Mouse (Mus musculus) embryonic facial prominence, embryonic 12.5 days (tissue): ENCODE measurements around the gene Dbt. TPM values are rescaled to one million over a fixed set of nuclear protein-coding genes. Genes with fewer than 3 reads are reported as not detected.

Source experiments
- ATAC-seq: fragments of 200-750 bp; cut with Nextera tagmentation; 2 replicates; pipeline ENCODE4 v1.8.0; 2017; ENCODE audit not compliant: insufficient number of reproducible peaks, insufficient read depth, low FRiP score, low TSS enrichment
- H3K27ac ChIP-seq: fragments of 300-500 bp; sonication (generic); 2 replicates; pipeline ENCODE4 v1.5.1; 2016; ENCODE audit warnings: mild to moderate bottlenecking
- H3K27me3 ChIP-seq: fragments of 300-500 bp; sonication (generic); 2 replicates; pipeline ENCODE4 v1.6.1; 2016; ENCODE audit warnings: mild to moderate bottlenecking, moderate library complexity
- H3K36me3 ChIP-seq: fragments of 300-500 bp; sonication (generic); 2 replicates; pipeline ENCODE4 v1.6.1; 2016; ENCODE audit warnings: mild to moderate bottlenecking
- H3K4me1 ChIP-seq: fragments of 300-500 bp; sonication (generic); 2 replicates; pipeline ENCODE4 v1.6.1; 2016
- H3K4me2 ChIP-seq: fragments of 300-500 bp; sonication (generic); replicated peaks from 2 replicates; pipeline ENCODE4 v1.6.1; 2016; ENCODE audit warnings: mild to moderate bottlenecking, moderate library complexity
- H3K4me3 ChIP-seq: fragments of 300-500 bp; sonication (generic); 2 replicates; pipeline ENCODE4 v1.5.1; 2016; ENCODE audit warnings: mild to moderate bottlenecking
- H3K9ac ChIP-seq: fragments of 300-500 bp; sonication (generic); 2 replicates; pipeline ENCODE4 v1.6.1; 2016; ENCODE audit warnings: mild to moderate bottlenecking, moderate library complexity
- H3K9me3 ChIP-seq: fragments of 300-500 bp; sonication (generic); 2 replicates; pipeline ENCODE4 v1.6.1; 2016; ENCODE audit warnings: mild to moderate bottlenecking, moderate library complexity
- WGBS: fragments of 180-500 bp; shearing (Covaris S2); methylation state at CpG from one replicate; pipeline ENCODE4 v1.1.7; 2016; 5-methylcytosine and 5-hydroxymethylcytosine counted together
- polyA plus RNA-seq: library from polyadenylated mRNA; unstranded; fragments of >200 nt; fragmentation: Nextera tagmentation; extraction: Ambion mirVana; gene quantifications from 2 replicates; pipeline ENCODE4 v1.2.1, GENCODE M21; 2016

The Dbt gene
- 15.1 and 15.6 TPM in 2 replicates for polyA plus RNA-seq

DNA sequence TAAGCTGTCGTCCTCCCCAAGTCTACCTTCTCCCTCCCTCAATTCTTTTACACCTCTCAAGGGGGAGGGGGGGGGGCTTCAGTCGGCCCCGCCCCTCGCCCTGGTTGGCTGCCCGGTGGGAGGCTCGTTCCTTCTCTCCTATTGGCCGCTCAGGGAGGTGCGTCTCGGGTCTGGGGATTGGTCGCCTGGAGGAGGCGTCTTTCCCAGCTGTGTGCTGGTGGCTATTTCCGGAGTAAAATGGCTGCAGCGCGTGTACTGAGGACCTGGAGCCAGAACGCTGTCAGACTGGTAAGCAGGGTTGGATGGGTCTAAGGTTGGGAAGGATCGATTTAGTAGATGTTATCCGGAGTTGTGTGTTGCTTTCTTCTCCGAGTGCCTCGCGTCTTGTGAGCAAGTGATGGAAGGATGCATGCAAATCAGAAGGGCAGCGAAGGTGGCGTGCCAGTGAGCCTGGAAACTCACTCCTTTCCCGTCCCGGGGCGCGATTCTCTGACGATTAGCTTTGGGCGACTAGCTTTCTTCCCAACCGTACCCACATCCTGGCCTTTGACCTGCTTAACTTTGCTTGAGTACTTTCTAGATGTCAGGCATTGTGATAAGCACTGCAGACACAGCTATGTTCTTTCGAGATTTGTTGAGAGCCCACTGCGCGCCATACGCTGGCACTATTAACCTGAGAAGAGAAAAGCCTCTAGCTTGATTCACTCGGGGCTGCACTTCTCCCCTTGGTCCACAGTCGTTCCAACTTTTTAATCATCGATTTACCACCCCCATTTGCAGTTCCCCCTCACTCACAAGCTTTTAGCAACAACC lies at the start of gene Dbt:
Gene Dbt (plus strand): TSS at position 167 of the 813 bp plus-strand sequence.
- ATAC-seq: peak; percentile 94
- no peak within 1 kb of the TSS for H3K27ac ChIP-seq
- H3K36me3 ChIP-seq: peaks cover 3% of the 10 kb centered on the region; the same call in 1 of the 2 replicates
- peak within 1 kb of the TSS; percentile 69 for H3K4me3 ChIP-seq
- H3K27me3 ChIP-seq: no peaks in the 10 kb centered on the region
- WGBS: 1% methylated on average over 36 of the region's 36 CpGs
- peak within 1 kb of the TSS; percentile 74 for H3K4me2 ChIP-seq
- peak within 1 kb of the TSS; percentile 62 for H3K9ac ChIP-seq
- H3K9me3 ChIP-seq: no peaks in the 10 kb centered on the region
- peaks cover 8% of the 10 kb centered on the region for H3K4me1 ChIP-seq

DNA sequence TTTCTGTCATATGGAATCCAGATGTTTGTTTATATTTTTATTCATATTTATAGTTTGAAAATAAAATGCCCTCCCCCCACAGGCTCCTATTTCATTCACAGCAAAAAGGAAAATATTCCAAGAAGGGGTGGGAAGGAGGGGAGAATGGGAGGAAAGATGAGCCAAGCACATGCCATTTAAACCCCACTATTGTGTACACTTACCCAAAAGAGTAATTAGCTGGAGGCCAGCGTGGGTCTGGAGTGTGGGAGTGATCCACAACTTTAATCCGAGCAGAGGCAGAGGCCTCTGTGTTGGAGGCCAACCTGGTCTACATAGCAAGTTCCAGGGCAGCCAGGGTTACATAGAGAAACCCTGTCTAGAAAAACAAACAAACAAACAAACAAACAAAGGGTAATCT lies 48.6 kb upstream of the Dbt start:
- Histone ChIP-seq H3K9me3 (no peaks in the 10 kb centered on the region), H3K9ac (no peak overlapping the region), H3K4me1 (no peaks in the 10 kb centered on the region), H3K4me2 (no peak overlapping the region), H3K4me3 (no peak overlapping the region), H3K27ac (no peak overlapping the region), H3K36me3 (no peaks in the 10 kb centered on the region), H3K27me3 (no peaks in the 10 kb centered on the region)
- ATAC-seq: no peak
- 35% methylated on average over 2 of the region's 2 CpGs for WGBS

DNA sequence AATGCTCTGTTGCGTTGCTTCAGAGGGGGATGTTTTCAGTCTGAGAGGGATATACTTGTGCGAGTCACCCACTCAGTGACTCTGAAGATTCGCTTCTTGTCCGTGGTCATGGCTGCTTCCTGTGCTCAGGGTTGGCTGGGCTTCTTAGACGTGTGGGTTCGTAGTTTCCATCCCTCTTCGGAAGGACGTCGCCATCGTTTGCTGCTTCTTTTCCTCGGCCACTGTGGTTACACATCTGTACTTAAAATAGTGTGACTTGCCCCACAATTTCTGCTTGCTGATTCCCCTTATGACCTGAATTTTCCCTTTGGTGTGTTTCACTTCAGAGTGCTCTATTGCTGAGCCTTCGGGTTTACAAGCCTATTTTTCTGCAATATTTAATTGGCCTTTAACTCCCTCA lies 47.2 kb upstream of the Dbt start:
- ATAC-seq: no peak
- Histone ChIP-seq H3K9me3 (no peaks in the 10 kb centered on the region), H3K9ac (no peak overlapping the region), H3K4me3 (no peak overlapping the region), H3K36me3 (no peaks in the 10 kb centered on the region), H3K4me1 (no peaks in the 10 kb centered on the region), H3K4me2 (no peak overlapping the region), H3K27me3 (no peaks in the 10 kb centered on the region), H3K27ac (no peak overlapping the region)
- whole genome bisulfite sequencing: 88% methylated on average over 12 of the region's 12 CpGs

DNA sequence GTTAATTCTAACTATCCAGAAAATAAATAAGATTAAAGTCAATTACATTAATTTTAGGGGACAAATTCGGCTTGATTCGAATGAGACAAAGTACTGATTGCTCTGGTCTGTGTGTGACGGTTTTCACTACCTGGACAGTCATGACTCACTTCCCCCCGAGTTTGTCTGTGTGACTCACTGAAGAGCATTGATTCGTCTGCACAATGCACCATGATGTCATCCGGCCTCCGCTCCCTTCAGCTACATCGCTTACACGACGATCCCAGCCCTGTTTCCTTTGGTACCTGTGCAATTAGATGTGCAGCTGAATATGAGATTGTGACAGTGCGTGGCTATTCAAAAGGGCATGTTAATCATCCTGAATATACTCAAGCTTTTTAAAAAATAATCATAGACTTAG lies 38.3 kb upstream of the Dbt start:
- no peak overlapping the region for H3K4me3 ChIP-seq
- H3K27ac ChIP-seq: no peak overlapping the region
- no peak for ATAC-seq
- H3K9me3 ChIP-seq: no peaks in the 10 kb centered on the region
- no peaks in the 10 kb centered on the region for H3K27me3 ChIP-seq
- H3K4me2 ChIP-seq: no peak overlapping the region
- H3K9ac ChIP-seq: no peak overlapping the region
- H3K36me3 ChIP-seq: no peaks in the 10 kb centered on the region
- 0 out of 2 replicates have a peak, but pooled peaks cover 3% of the 10 kb centered on the region for H3K4me1 ChIP-seq
- 74% methylated on average over 11 of the region's 11 CpGs for WGBS

DNA sequence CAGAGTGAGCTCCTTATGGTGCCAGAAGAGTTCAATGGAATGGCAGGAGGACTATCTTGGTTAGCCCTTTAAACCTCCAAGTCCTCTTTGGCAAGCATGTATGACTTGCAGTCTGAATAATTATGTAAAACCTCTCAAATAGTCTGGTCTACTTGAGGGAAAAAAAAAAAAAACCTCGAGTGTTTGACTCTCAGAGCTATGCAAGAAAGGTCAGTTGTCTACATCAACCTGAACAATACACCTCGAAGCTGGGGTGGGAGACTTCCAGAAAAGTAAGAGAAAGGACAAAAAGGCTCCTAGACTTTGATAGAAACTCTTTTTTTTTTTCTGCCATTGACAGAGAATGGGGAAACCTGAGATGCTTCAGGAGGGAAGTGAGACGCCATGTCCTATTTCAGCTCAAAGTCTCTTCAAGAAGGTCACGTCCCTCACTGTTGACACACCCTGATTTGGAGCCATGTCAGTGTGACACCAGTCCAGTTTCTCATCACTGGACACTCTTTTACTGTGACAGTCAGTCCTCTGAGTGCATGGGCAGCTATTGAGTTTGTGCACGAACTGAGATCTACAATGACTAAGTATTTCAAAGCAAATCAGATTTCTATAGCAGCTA lies 36.1 kb upstream of the Dbt start:
- Histone ChIP-seq H3K9ac (no peak overlapping the region), H3K9me3 (no peaks in the 10 kb centered on the region), H3K36me3 (no peaks in the 10 kb centered on the region), H3K27me3 (no peaks in the 10 kb centered on the region), H3K4me3 (no peak overlapping the region), H3K27ac (no peak overlapping the region), H3K4me2 (no peak overlapping the region), H3K4me1 (0 out of 2 replicates have a peak, but pooled peaks cover 3% of the 10 kb centered on the region)
- 57% methylated on average over 5 of the region's 5 CpGs for WGBS
- no peak for ATAC-seq

DNA sequence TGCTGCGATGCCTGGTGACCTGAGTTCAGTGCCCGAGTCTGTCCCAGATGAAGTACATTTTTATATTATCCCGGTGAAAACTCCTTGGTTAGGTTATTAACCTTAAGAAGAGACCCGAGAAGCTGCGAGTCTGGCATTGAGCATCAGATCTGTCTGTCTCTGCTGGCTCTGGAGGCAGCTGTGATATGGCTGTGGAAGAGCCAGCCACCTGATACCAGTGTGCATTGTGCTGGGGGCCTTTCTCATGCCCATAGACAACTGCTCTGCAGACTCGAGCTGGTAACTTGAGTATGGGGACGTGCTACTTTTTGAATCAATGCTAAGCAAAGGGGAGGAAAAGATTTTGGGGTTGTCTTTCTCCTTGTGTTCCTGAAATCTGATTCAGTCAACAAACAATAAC lies 35.5 kb upstream of the Dbt start:
- Histone ChIP-seq H3K9ac (no peak overlapping the region), H3K27ac (no peak overlapping the region), H3K27me3 (no peaks in the 10 kb centered on the region), H3K4me3 (no peak overlapping the region), H3K4me2 (no peak overlapping the region), H3K9me3 (no peaks in the 10 kb centered on the region), H3K4me1 (0 out of 2 replicates have a peak, but pooled peaks cover 3% of the 10 kb centered on the region), H3K36me3 (no peaks in the 10 kb centered on the region)
- no peak for ATAC-seq
- 68% methylated on average over 7 of the region's 7 CpGs for WGBS

DNA sequence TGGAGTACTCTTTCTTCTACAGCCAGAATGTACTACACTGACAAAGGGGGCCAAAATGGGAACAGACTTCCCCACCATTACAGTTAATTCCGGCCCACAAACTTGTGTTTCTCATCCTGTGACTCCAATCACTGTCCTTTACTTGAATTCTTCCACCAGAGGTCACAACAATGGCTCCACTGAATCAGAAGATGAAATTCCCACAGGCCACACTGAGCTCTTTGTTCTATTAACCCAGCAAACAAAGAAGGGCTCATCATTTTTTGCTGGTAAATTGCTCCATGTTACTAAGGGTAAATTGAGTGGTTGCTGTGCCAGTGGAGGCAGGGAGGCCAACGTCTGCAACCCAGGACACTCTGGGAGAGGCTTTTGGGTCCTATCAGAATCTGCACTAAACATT lies 32.8 kb upstream of the Dbt start:
- no peak overlapping the region for H3K4me2 ChIP-seq
- no peaks in the 10 kb centered on the region for H3K36me3 ChIP-seq
- H3K4me3 ChIP-seq: no peak overlapping the region
- no peak for ATAC-seq
- H3K9me3 ChIP-seq: no peaks in the 10 kb centered on the region
- 43% methylated on average over 2 of the region's 2 CpGs for WGBS
- no peak overlapping the region for H3K9ac ChIP-seq
- no peaks in the 10 kb centered on the region for H3K27me3 ChIP-seq
- no peak overlapping the region for H3K27ac ChIP-seq
- H3K4me1 ChIP-seq: 0 out of 2 replicates have a peak, but pooled peaks cover 3% of the 10 kb centered on the region

DNA sequence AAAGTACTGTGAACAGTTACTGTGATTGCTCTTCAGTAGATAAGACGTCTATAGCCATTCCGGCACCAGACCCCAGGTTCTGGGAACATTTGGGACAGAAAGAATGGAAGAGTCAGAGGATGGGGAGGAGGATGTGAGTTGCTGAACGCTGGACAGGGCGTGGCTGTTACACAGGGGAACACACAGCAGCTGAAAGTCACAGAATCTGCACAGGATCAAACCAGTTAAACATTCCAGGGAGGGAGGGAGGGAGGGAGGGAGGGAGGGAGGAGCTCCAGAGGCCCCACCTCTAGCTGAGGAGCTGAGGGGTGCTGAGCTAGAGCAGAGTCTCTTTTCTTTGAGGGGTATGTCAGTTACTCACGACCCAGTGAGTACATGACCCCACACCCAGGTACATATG lies 31.9 kb upstream of the Dbt start:
- Histone ChIP-seq H3K27me3 (no peaks in the 10 kb centered on the region), H3K4me2 (no peak overlapping the region), H3K4me1 (0 out of 2 replicates have a peak, but pooled peaks cover 3% of the 10 kb centered on the region), H3K4me3 (no peak overlapping the region), H3K36me3 (no peaks in the 10 kb centered on the region), H3K27ac (no peak overlapping the region), H3K9ac (no peak overlapping the region), H3K9me3 (no peaks in the 10 kb centered on the region)
- peak; percentile 61; the same call in 1 of the 2 replicates for ATAC-seq
- 59% methylated on average over 5 of the region's 5 CpGs for WGBS

DNA sequence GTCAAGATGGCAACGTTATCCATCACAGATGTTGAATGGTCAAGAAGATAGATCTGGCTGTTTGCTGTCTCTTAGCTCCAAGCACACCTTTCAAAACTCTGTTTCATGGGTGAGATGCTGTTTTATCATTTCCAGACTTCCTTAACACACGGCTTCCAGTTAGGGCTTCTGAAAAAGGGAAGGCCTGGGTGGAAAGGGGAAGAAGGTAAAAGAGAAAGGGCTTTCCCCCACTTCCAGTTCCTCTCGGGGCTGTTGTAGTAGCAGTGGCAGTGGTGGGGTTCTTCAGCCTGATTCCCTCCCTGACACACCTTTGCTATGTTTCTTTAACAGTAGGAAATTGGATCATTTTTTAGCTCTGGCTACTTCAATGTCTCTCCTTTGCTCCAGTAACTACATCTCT lies 30.1 kb upstream of the Dbt start:
- WGBS: 75% methylated on average over 3 of the region's 3 CpGs
- H3K9me3 ChIP-seq: no peaks in the 10 kb centered on the region
- H3K36me3 ChIP-seq: peaks cover 5% of the 10 kb centered on the region
- H3K9ac ChIP-seq: no peak overlapping the region
- no peaks in the 10 kb centered on the region for H3K4me1 ChIP-seq
- no peak for ATAC-seq
- no peak overlapping the region for H3K27ac ChIP-seq
- no peaks in the 10 kb centered on the region for H3K27me3 ChIP-seq
- no peak overlapping the region for H3K4me2 ChIP-seq
- no peak overlapping the region for H3K4me3 ChIP-seq

DNA sequence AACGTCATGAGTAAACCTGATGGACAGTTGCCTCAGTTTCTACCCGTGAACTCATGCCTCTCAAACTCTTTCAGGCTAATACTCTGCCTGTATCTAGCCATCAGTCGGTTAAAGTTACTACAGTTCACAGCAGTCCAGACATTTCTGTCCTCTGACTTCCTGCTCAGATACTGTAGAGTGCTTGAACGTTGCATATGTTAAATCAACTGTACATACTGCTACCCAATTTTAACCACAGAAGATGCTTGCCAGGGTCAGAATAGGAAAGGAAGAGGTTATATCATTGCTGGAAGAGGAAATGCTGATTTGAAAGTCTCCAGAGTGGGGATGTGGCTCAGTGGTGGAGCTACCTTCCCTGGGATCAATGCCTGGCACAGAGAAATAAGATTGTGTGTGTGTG lies 29.6 kb upstream of the Dbt start:
- H3K4me2 ChIP-seq: no peak overlapping the region
- H3K4me1 ChIP-seq: no peaks in the 10 kb centered on the region
- H3K4me3 ChIP-seq: no peak overlapping the region
- no peaks in the 10 kb centered on the region for H3K27me3 ChIP-seq
- H3K36me3 ChIP-seq: peaks cover 10% of the 10 kb centered on the region
- WGBS: 87% methylated on average over 4 of the region's 4 CpGs
- ATAC-seq: no peak
- H3K9me3 ChIP-seq: no peaks in the 10 kb centered on the region
- H3K9ac ChIP-seq: no peak overlapping the region
- H3K27ac ChIP-seq: no peak overlapping the region

DNA sequence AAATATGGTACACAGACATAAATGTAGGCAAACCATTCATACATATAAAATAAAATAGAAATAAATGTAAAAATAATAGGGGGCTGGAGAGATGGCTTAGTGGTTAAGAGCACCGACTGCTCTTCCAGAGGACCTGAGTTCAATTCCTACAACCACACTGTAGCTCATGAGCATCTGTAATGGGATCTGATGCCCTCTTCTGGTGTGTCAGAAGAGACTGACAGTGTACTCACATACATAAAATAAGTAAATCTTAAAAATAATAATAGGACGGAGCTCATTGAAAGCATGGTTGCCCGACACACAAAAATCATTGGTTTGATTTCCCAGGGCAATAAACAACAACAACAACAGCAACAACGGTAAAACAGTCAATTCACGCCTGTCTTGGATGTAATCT lies 21.9 kb upstream of the Dbt start:
- Histone ChIP-seq H3K4me3 (no peak overlapping the region), H3K36me3 (peaks cover 77% of the 10 kb centered on the region), H3K9ac (no peak overlapping the region), H3K27ac (no peak overlapping the region), H3K4me2 (no peak overlapping the region), H3K27me3 (no peaks in the 10 kb centered on the region), H3K4me1 (no peaks in the 10 kb centered on the region), H3K9me3 (no peaks in the 10 kb centered on the region)
- 92% methylated on average over 5 of the region's 5 CpGs for WGBS
- ATAC-seq: no peak

DNA sequence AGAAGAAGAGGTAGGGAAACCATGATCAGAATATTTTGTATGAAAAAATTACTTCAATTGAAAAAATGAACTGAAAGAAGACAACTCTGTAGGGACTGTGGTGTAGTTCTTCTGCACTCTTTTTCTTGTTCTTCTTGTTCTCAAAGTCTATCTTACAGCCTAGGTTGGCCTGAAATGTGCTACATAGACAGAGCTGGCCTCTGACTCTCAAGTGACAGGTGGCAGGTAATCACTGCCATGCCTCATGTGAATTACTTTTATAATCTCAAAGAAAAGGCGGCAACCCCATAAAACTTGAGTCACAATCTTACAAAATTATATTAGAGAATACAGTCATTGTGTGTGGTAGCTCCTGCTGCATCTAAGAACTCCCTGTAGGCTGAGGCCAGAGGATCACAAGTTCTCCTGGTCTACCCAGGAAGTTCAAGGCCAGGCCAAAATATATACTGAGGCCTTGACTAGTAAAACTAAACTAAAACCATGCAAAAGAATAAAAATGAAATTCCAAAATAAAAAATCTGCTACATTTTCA lies 20.9 kb upstream of the Dbt start:
- H3K9me3 ChIP-seq: no peaks in the 10 kb centered on the region
- no peak for ATAC-seq
- 88% methylated on average over 1 of the region's 1 CpGs for WGBS
- H3K36me3 ChIP-seq: peaks cover 87% of the 10 kb centered on the region
- no peaks in the 10 kb centered on the region for H3K27me3 ChIP-seq
- H3K27ac ChIP-seq: no peak overlapping the region
- no peak overlapping the region for H3K9ac ChIP-seq
- no peaks in the 10 kb centered on the region for H3K4me1 ChIP-seq
- H3K4me3 ChIP-seq: no peak overlapping the region
- H3K4me2 ChIP-seq: no peak overlapping the region
